Mouse (Mus musculus) megakaryocyte, embryonic 14.5 days (primary cell): Measurements from ENCODE around the gene Pja2.
"Not testable (repeated sequence)": the region's sequence is repeated elsewhere in the genome, so short reads cannot be mapped to it uniquely, and the experiment has no call there.

ENCODE experiments used
- FLI1 ChIP-seq: IDR thresholded peaks from 2 replicates; pipeline ENCODE4 v1.6.1; 2012; ENCODE audit warnings: low read length, inconsistent platforms, mixed read lengths
- GATA1 ChIP-seq: IDR thresholded peaks from 3 replicates; pipeline ENCODE4 v1.6.1; 2012; ENCODE audit warnings: mixed read lengths, low read length, inconsistent platforms, borderline replicate concordance

GRCm38 (mm10) chr17:64314523-64314922 lies 17.2 kb downstream of the Pja2 start:
- TF ChIP-seq FLI1, GATA1: not testable (repeated sequence)
